Mouse (Mus musculus): ENCODE results near the gene Nr5a1. TPM values are rescaled to one million over a fixed set of nuclear protein-coding genes. Genes with fewer than 3 reads are reported as not detected.

Nr5a1 gene
- 0.21 TPM in 1 of 2 replicates, not detected in the other for polyA plus RNA-seq (2014; fragmentation: Nextera tagmentation; extraction: Ambion mirVana)

DNA sequence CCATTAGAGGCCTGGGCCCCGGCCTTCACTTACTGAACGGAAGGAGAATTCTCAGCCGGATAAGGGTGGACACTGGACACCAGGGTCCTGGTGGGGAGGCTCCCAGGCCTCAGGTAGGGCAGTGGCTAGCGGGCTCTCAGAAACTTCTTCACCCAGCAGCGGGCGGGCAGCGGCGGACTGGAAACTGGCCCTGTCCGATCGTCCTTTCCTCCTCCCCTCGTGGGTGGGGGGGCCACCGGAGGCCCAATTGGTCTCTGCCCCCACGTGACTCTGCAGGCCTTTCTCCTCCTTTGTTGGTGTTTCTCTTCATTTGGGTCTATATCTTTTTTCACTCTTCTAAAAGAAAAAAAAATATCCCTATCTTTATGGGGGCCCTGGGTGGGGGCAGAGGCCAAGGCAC, at the start of gene Nr5a1:
Nr5a1 (minus strand) TSS at position 219 of the 400 bp plus-strand sequence.
- Histone ChIP-seq H3K36me3 (ENCODE audit: control insufficient read depth, insufficient read depth, low read length) (no peaks in the 10 kb centered on the region), H3K9me3 (ENCODE audit: control insufficient read depth, low read length) (no peaks in the 10 kb centered on the region), H3K4me2 (ENCODE audit: low read depth, low read length) (no peak within 1 kb of the TSS), H3K9ac (ENCODE audit: low read depth, low read length) (no peak within 1 kb of the TSS), H3K4me1 (ENCODE audit: control insufficient read depth, insufficient read depth, low read length) (peaks cover 11% of the 10 kb centered on the region), H3K27me3 (replicated peaks; ENCODE audit: control insufficient read depth, insufficient read depth, low read length) (peaks cover 51% of the 10 kb centered on the region), H3K4me3 (ENCODE audit: low read depth, low read length) (no peak within 1 kb of the TSS), H3K27ac (replicated peaks; ENCODE audit: low read depth, low read length) (no peak within 1 kb of the TSS)
- ATAC-seq (ENCODE audit: low read depth): no peak
- DNase-seq (ENCODE audit: low spot score): no peak
- 86% methylated on average over 12 of the region's 13 CpGs for WGBS

DNA sequence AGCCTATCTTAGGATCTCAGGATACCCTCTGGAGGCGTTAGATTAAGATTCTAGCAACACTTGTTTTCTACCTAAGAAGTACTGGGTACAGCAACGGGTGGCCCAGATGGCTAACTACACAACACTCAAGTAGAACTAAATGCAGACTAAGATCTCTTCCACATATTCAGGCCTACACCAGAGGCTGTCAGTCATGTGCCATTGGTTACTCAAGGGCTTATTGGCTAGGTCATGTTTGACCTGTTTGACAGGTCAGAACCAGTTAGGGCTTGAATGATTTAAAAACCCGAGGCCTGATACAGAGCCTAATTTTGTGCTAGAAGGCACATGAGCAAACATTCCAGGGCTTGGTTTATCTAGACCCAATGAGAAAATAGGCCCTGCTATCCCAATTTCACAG, 25.5 kb upstream of the Nr5a1 start:
- no peaks in the 10 kb centered on the region for H3K4me1 ChIP-seq (ENCODE audit: control insufficient read depth, insufficient read depth, low read length)
- 76% methylated on average over 3 of the region's 3 CpGs for WGBS
- no peak overlapping the region for H3K4me3 ChIP-seq (ENCODE audit: low read depth, low read length)
- H3K27ac ChIP-seq (replicated peaks; ENCODE audit: low read depth, low read length): no peak overlapping the region
- no peak overlapping the region for H3K9ac ChIP-seq (ENCODE audit: low read depth, low read length)
- no peaks in the 10 kb centered on the region for H3K9me3 ChIP-seq (ENCODE audit: control insufficient read depth, low read length)
- ATAC-seq (ENCODE audit: low read depth) (no peak), DNase-seq (ENCODE audit: low spot score) (no peak)
- H3K4me2 ChIP-seq (ENCODE audit: low read depth, low read length): no peak overlapping the region
- H3K36me3 ChIP-seq (ENCODE audit: control insufficient read depth, insufficient read depth, low read length): no peaks in the 10 kb centered on the region
- no peaks in the 10 kb centered on the region for H3K27me3 ChIP-seq (replicated peaks; ENCODE audit: control insufficient read depth, insufficient read depth, low read length)

DNA sequence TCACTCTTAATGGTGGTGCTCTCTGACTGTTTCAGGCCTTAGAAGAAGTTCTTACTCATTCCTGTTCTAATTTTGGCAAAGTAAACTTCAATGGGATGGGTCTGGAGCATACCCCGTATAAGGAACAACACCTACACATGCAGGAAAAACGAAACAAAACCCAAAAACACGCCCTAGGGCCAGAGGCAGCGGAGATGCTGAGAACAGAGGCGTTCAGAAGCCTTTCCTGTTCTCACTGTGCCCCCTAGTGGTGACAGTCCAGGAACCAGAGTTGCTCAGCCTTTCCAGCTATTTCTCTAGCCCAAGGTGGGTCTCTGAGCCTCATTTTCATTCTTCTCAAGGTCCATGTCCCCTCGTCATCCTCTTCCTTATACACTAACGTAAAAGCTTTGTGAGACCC, 25.1 kb upstream of the Nr5a1 start:
- H3K27ac ChIP-seq (replicated peaks; ENCODE audit: low read depth, low read length): no peak overlapping the region
- H3K4me1 ChIP-seq (ENCODE audit: control insufficient read depth, insufficient read depth, low read length): no peaks in the 10 kb centered on the region
- peak; percentile 74 for ATAC-seq (ENCODE audit: low read depth)
- H3K4me3 ChIP-seq (ENCODE audit: low read depth, low read length): no peak overlapping the region
- H3K4me2 ChIP-seq (ENCODE audit: low read depth, low read length): no peak overlapping the region
- DNase-seq (ENCODE audit: low spot score): peak; percentile 88
- no peaks in the 10 kb centered on the region for H3K9me3 ChIP-seq (ENCODE audit: control insufficient read depth, low read length)
- H3K9ac ChIP-seq (ENCODE audit: low read depth, low read length): no peak overlapping the region
- no peaks in the 10 kb centered on the region for H3K36me3 ChIP-seq (ENCODE audit: control insufficient read depth, insufficient read depth, low read length)
- WGBS: 11% methylated on average over 7 of the region's 7 CpGs
- H3K27me3 ChIP-seq (replicated peaks; ENCODE audit: control insufficient read depth, insufficient read depth, low read length): no peaks in the 10 kb centered on the region

DNA sequence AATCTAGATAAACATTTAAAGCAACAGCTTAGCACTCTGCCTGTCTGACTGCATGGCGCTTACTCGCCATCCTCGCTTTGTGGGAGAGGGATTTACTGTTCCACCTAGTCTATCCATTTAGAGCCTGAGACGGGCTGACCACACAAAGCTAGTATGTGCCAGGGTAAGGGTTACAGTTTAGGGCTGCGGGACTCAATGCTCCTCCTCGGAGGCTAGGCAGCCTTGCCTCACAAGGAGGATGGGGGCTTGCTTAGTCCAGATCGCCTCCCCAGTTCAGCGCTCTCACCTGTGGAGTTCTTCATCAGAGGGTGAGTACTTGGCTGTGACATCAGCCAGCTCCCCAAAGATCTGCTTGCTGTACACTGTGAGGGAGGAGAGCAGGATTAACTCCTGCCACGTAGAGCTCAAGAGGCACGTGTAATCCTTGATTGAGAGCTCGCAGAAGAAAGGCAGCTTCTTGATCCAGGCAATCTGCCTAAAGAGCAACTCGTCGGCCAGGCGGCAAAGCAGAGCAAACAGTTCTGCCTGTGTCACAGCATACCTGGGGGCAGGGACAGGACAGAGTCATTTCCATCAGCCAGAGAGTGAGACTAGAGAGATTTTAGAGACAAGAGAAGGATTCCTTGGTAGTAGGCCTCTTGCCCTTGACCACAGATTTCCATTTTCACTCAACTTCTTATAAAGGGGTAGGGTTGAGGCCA, 24.4 kb upstream of the Nr5a1 start:
- no peak overlapping the region for H3K9ac ChIP-seq (ENCODE audit: low read depth, low read length)
- DNase-seq (ENCODE audit: low spot score): no peak
- WGBS: 77% methylated on average over 14 of the region's 14 CpGs

DNA sequence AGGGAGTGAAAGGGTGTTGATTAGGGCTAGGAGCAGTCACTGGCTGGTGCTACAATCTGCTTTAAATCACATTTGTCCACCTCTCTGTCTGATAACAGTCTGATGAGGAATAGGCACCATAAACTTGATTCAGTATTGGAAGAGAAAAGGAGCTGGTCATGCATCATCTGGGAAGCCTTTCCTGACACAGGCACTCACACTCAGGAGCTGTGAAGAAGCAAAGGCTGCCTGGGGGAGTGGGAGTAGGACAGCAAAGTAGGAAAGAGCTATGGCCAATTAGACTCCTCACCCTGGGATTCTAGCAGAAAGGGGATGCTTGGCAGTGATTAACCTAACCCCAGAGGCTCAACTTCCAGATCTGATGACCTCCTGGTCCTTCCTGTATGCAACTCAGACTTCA, 21.4 kb upstream of the Nr5a1 start:
- Histone ChIP-seq H3K9me3 (ENCODE audit: control insufficient read depth, low read length) (no peaks in the 10 kb centered on the region), H3K36me3 (ENCODE audit: control insufficient read depth, insufficient read depth, low read length) (no peaks in the 10 kb centered on the region), H3K27ac (replicated peaks; ENCODE audit: low read depth, low read length) (no peak overlapping the region), H3K9ac (ENCODE audit: low read depth, low read length) (no peak overlapping the region), H3K4me2 (ENCODE audit: low read depth, low read length) (no peak overlapping the region), H3K4me1 (ENCODE audit: control insufficient read depth, insufficient read depth, low read length) (no peaks in the 10 kb centered on the region), H3K27me3 (replicated peaks; ENCODE audit: control insufficient read depth, insufficient read depth, low read length) (no peaks in the 10 kb centered on the region), H3K4me3 (ENCODE audit: low read depth, low read length) (no peak overlapping the region)
- ATAC-seq (ENCODE audit: low read depth) (no peak), DNase-seq (ENCODE audit: low spot score) (no peak)

More for the DNA sequence above, 24.4 kb upstream of the Nr5a1 start:
- no peak overlapping the region for H3K4me2 ChIP-seq (ENCODE audit: low read depth, low read length)
- no peaks in the 10 kb centered on the region for H3K9me3 ChIP-seq (ENCODE audit: control insufficient read depth, low read length)
- H3K4me3 ChIP-seq (ENCODE audit: low read depth, low read length): no peak overlapping the region
- no peak for ATAC-seq (ENCODE audit: low read depth)
- no peaks in the 10 kb centered on the region for H3K27me3 ChIP-seq (replicated peaks; ENCODE audit: control insufficient read depth, insufficient read depth, low read length)
- no peak overlapping the region for H3K27ac ChIP-seq (replicated peaks; ENCODE audit: low read depth, low read length)
- H3K36me3 ChIP-seq (ENCODE audit: control insufficient read depth, insufficient read depth, low read length): no peaks in the 10 kb centered on the region
- H3K4me1 ChIP-seq (ENCODE audit: control insufficient read depth, insufficient read depth, low read length): no peaks in the 10 kb centered on the region

DNA sequence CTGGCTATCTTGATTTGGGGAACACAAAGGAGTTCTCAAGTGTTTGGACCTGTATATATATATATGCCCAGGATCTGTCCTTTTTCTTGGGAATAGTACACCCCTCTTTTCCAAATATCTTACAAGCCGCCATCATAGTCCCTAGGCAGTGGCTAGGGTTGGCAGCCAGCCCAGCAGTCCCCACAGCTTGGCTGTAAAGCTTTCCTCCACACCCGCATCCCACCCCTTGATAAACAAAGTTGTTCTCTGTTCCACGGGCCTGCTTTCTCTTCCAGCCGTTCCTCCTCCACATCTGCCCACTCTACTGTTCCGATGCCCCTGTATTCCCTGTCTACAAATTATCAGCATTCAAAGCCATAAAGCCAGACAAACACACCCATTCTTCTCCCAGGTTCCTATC, 20.4 kb upstream of the Nr5a1 start:
- ATAC-seq (ENCODE audit: low read depth): no peak
- 62% methylated on average over 5 of the region's 5 CpGs for WGBS
- H3K4me3 ChIP-seq (ENCODE audit: low read depth, low read length): no peak overlapping the region

DNA sequence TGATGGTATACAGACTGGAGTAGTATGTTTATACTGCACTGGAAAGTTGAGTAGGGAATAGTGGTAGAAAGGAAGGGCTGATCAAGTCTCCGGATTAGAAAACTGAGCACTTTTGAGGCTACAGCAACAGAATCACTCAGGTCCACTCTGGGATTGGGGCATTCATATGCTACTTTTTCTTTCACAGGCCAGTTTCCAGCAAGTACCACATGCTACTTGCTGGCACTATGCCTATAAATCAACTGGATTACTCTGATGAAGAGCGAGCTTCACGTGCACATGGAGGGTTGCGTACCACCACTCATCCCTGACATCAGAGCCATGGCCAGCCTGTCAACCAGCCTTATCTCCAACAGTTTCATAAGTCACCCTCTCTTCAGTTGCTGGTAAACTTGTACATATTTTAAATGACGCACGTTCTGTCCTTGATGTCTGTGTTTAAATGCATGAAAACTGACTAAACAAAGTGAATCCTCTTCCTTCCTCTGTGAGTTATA, 16.0 kb upstream of the Nr5a1 start:
- Histone ChIP-seq H3K9me3 (ENCODE audit: control insufficient read depth, low read length) (no peaks in the 10 kb centered on the region), H3K27ac (replicated peaks; ENCODE audit: low read depth, low read length) (no peak overlapping the region), H3K4me2 (ENCODE audit: low read depth, low read length) (no peak overlapping the region), H3K9ac (ENCODE audit: low read depth, low read length) (no peak overlapping the region), H3K27me3 (replicated peaks; ENCODE audit: control insufficient read depth, insufficient read depth, low read length) (no peaks in the 10 kb centered on the region), H3K4me3 (ENCODE audit: low read depth, low read length) (no peak overlapping the region), H3K4me1 (ENCODE audit: control insufficient read depth, insufficient read depth, low read length) (no peaks in the 10 kb centered on the region), H3K36me3 (ENCODE audit: control insufficient read depth, insufficient read depth, low read length) (no peaks in the 10 kb centered on the region)
- WGBS: 95% methylated on average over 6 of the region's 6 CpGs
- ATAC-seq (ENCODE audit: low read depth) (no peak), DNase-seq (ENCODE audit: low spot score) (no peak)

More for the DNA sequence above, 20.4 kb upstream of the Nr5a1 start:
- DNase-seq (ENCODE audit: low spot score): no peak
- no peak overlapping the region for H3K27ac ChIP-seq (replicated peaks; ENCODE audit: low read depth, low read length)
- no peaks in the 10 kb centered on the region for H3K27me3 ChIP-seq (replicated peaks; ENCODE audit: control insufficient read depth, insufficient read depth, low read length)
- H3K9ac ChIP-seq (ENCODE audit: low read depth, low read length): no peak overlapping the region
- H3K9me3 ChIP-seq (ENCODE audit: control insufficient read depth, low read length): no peaks in the 10 kb centered on the region
- H3K4me2 ChIP-seq (ENCODE audit: low read depth, low read length): no peak overlapping the region
- no peaks in the 10 kb centered on the region for H3K36me3 ChIP-seq (ENCODE audit: control insufficient read depth, insufficient read depth, low read length)
- H3K4me1 ChIP-seq (ENCODE audit: control insufficient read depth, insufficient read depth, low read length): no peaks in the 10 kb centered on the region

DNA sequence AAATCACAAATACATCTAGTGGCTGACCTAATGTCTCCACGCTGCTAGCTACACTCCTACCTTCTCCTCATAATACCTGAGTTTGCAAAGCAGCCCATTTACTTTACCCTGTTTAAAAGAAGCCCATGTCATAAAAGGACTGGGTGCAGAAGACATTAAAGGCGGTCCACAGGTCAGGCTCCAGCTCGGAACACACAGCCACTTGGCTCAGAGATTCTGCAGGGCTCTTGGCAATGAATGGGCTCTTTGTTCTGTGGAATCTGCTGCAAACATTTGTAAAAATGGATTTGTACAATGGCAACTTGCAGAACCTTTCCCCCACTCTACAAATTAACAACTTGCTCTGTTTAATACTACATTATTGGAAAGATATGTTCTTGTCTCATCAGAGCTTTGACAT, 11.1 kb upstream of the Nr5a1 start:
- Histone ChIP-seq H3K27me3 (replicated peaks; ENCODE audit: control insufficient read depth, insufficient read depth, low read length) (no peaks in the 10 kb centered on the region), H3K4me1 (ENCODE audit: control insufficient read depth, insufficient read depth, low read length) (no peaks in the 10 kb centered on the region), H3K36me3 (ENCODE audit: control insufficient read depth, insufficient read depth, low read length) (no peaks in the 10 kb centered on the region), H3K27ac (replicated peaks; ENCODE audit: low read depth, low read length) (no peak overlapping the region), H3K9ac (ENCODE audit: low read depth, low read length) (no peak overlapping the region), H3K4me3 (ENCODE audit: low read depth, low read length) (no peak overlapping the region), H3K9me3 (ENCODE audit: control insufficient read depth, low read length) (no peaks in the 10 kb centered on the region), H3K4me2 (ENCODE audit: low read depth, low read length) (no peak overlapping the region)
- DNase-seq (ENCODE audit: low spot score): no peak
- no peak for ATAC-seq (ENCODE audit: low read depth)
- 47% methylated on average over 3 of the region's 3 CpGs for WGBS

DNA sequence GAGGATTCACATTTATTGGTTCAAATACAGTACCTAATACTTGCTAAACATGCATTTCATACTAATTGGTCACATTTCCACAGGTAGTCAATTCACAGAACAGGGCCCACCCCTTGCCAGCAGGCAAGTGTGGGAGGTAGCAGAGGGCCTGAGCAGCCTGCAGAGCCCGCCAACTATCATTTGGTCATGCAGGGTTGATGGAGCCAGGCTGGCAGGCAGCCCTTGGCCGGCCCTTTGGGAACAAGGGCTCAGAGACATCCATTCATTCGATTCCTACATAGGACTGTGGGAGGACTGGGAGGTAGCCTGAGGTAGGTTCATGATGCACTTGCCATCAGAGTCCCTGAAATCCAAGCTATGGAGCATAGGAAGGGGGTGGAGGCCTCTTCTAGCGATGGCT, 9.0 kb upstream of the Nr5a1 start:
- no peak overlapping the region for H3K9ac ChIP-seq (ENCODE audit: low read depth, low read length)
- no peak overlapping the region for H3K4me3 ChIP-seq (ENCODE audit: low read depth, low read length)
- no peak overlapping the region for H3K27ac ChIP-seq (replicated peaks; ENCODE audit: low read depth, low read length)
- no peaks in the 10 kb centered on the region for H3K9me3 ChIP-seq (ENCODE audit: control insufficient read depth, low read length)
- no peaks in the 10 kb centered on the region for H3K27me3 ChIP-seq (replicated peaks; ENCODE audit: control insufficient read depth, insufficient read depth, low read length)
- H3K4me1 ChIP-seq (ENCODE audit: control insufficient read depth, insufficient read depth, low read length): no peaks in the 10 kb centered on the region
- H3K4me2 ChIP-seq (ENCODE audit: low read depth, low read length): no peak overlapping the region
- H3K36me3 ChIP-seq (ENCODE audit: control insufficient read depth, insufficient read depth, low read length): no peaks in the 10 kb centered on the region
- ATAC-seq (ENCODE audit: low read depth) (no peak), DNase-seq (ENCODE audit: low spot score) (no peak)
- 67% methylated on average over 4 of the region's 4 CpGs for WGBS

Data from embryonic facial prominence, embryonic 14.5 days (tissue).